Mouse (Mus musculus) CH12.LX (cell line): ENCODE results near the gene Wars2. TPM values are rescaled to one million over a fixed set of nuclear protein-coding genes. Genes with fewer than 3 reads are reported as not detected.

Experiments used
- DNase-seq: peaks from one replicate; pipeline ENCODE4 v3.0.0-alpha.2; 2013; ENCODE audit errors: extremely low read depth
- H3K27ac ChIP-seq: 2 replicates; pipeline ENCODE4 v1.5.1; 2012; ENCODE audit warnings: low read depth, mild to moderate bottlenecking, control low read depth, moderate library complexity; ENCODE audit not compliant: insufficient read depth
- H3K27me3 ChIP-seq: replicated peaks from 2 replicates; pipeline ENCODE3; 2012; ENCODE audit warnings: inconsistent platforms
- H3K36me3 ChIP-seq, 2 experiments: replicated peaks in 1 of 2; 2 replicates each; pipeline versions ENCODE3 to v1.6.1; 2012; ENCODE audit warnings: inconsistent platforms in 1 of 2, low read length in 1 of 2, mild to moderate bottlenecking in 1 of 2, mixed read lengths in 1 of 2, moderate library complexity in 1 of 2; ENCODE audit not compliant: control insufficient read depth in 1 of 2, insufficient read depth in 1 of 2
- H3K4me1 ChIP-seq, 2 experiments: 2 replicates each; pipeline ENCODE4 v1.6.1; 2012; ENCODE audit warnings: inconsistent platforms in 1 of 2, moderate library complexity in 1 of 2; ENCODE audit not compliant: insufficient read depth in 2 of 2, control insufficient read depth in 1 of 2
- H3K4me2 ChIP-seq: 2 replicates; pipeline ENCODE4 v1.6.1; 2012; ENCODE audit warnings: low read depth, mild to moderate bottlenecking, control low read depth; ENCODE audit not compliant: poor library complexity, insufficient read depth, severe bottlenecking
- H3K4me3 ChIP-seq, 3 experiments: fragments of 150-350 bp in 1 of 3; sonication (generic) in 1 of 3; replicated peaks in 1 of 3; 2 replicates each; pipeline versions ENCODE3 to v1.5.1; 2011 to 2012; ENCODE audit warnings: low read depth in 2 of 3, low read length in 2 of 3, mild to moderate bottlenecking in 2 of 3, moderate library complexity in 2 of 3, control low read depth in 1 of 3, improper control_type of control experiment in 1 of 3, inconsistent platforms in 1 of 3, mixed read lengths in 1 of 3; ENCODE audit not compliant: poor library complexity in 1 of 3
- H3K79me2 ChIP-seq: replicated peaks from 2 replicates; pipeline ENCODE4 v1.6.1; 2012; ENCODE audit warnings: mild to moderate bottlenecking, moderate library complexity; ENCODE audit not compliant: control insufficient read depth, poor library complexity, insufficient read depth, severe bottlenecking; ENCODE audit errors: extremely low read depth
- H3K9ac ChIP-seq: 2 replicates; pipeline ENCODE4 v1.6.1; 2012; ENCODE audit warnings: low read depth, mild to moderate bottlenecking, control low read depth, moderate library complexity; ENCODE audit not compliant: insufficient read depth
- H3K9me3 ChIP-seq: replicated peaks from 2 replicates; pipeline ENCODE3; 2012; ENCODE audit warnings: low read length, inconsistent platforms, mixed read lengths
- CTCF ChIP-seq, 2 experiments: IDR thresholded peaks in 1 of 2; conservative IDR thresholded peaks in 1 of 2; 2 replicates each; pipeline ENCODE4 v1.5.1; 2011 to 2012; ENCODE audit warnings: low read depth in 2 of 2, low read length in 2 of 2, improper control_type of control experiment in 1 of 2, inconsistent platforms in 1 of 2, mild to moderate bottlenecking in 1 of 2, moderate library complexity in 1 of 2
- ELF1 ChIP-seq: IDR thresholded peaks from 2 replicates; pipeline ENCODE4 v1.6.1; 2014; ENCODE audit warnings: low read depth, mild to moderate bottlenecking, inconsistent platforms, low read length, improper control_type of control experiment
- EP300 ChIP-seq: IDR thresholded peaks from 2 replicates; pipeline ENCODE4 v1.6.1; 2011; ENCODE audit warnings: low read length, improper control_type of control experiment
- ETS1 ChIP-seq: conservative IDR thresholded peaks from 2 replicates; pipeline ENCODE4 v1.6.1; 2012; ENCODE audit warnings: low read depth, mild to moderate bottlenecking, inconsistent platforms, low read length, improper control_type of control experiment, moderate library complexity
- GABPA ChIP-seq: IDR thresholded peaks from 2 replicates; pipeline ENCODE4 v1.6.1; 2012; ENCODE audit warnings: low read depth, low read length, improper control_type of control experiment, inconsistent platforms; ENCODE audit not compliant: insufficient replicate concordance
- HCFC1 ChIP-seq: IDR thresholded peaks from 2 replicates; pipeline ENCODE4 v1.6.1; 2012; ENCODE audit warnings: low read depth, mild to moderate bottlenecking, inconsistent platforms, low read length, improper control_type of control experiment
- JUND ChIP-seq: conservative IDR thresholded peaks from 2 replicates; pipeline ENCODE4 v1.6.1; 2011; ENCODE audit warnings: low read depth, low read length, improper control_type of control experiment
- MAFK ChIP-seq: IDR thresholded peaks from 2 replicates; pipeline ENCODE4 v1.6.1; 2011; ENCODE audit warnings: low read length, improper control_type of control experiment; ENCODE audit not compliant: insufficient replicate concordance
- MAX ChIP-seq: IDR thresholded peaks from 2 replicates; pipeline ENCODE4 v1.6.1; 2011; ENCODE audit warnings: low read length, improper control_type of control experiment
- PAX5 ChIP-seq: IDR thresholded peaks from 2 replicates; pipeline ENCODE4 v1.6.1; 2012; ENCODE audit warnings: low read length, inconsistent platforms, mixed read lengths
- POLR2AphosphoS2 ChIP-seq: IDR thresholded peaks from 2 replicates; pipeline ENCODE4 v1.6.1; 2011; ENCODE audit warnings: low read depth, low read length, improper control_type of control experiment
- TCF12 ChIP-seq: IDR thresholded peaks from 2 replicates; pipeline ENCODE4 v1.6.1; 2014; ENCODE audit warnings: low read depth, mild to moderate bottlenecking, inconsistent platforms, low read length, improper control_type of control experiment
- UBTF ChIP-seq: IDR thresholded peaks from 2 replicates; pipeline ENCODE4 v1.6.1; 2012; ENCODE audit warnings: low read depth, mild to moderate bottlenecking, inconsistent platforms, low read length, improper control_type of control experiment, moderate library complexity
- ZKSCAN1 ChIP-seq: IDR thresholded peaks from 2 replicates; pipeline ENCODE4 v1.6.1; 2012; ENCODE audit warnings: low read depth, inconsistent platforms, low read length, improper control_type of control experiment, borderline replicate concordance
- ZMIZ1 ChIP-seq: IDR thresholded peaks from 2 replicates; pipeline ENCODE4 v1.6.1; 2012; ENCODE audit warnings: low read depth, mild to moderate bottlenecking, inconsistent platforms, low read length, improper control_type of control experiment
- dilution Hi-C: fragments of 300-500 bp; cut with MboI; formaldehyde crosslinking; loops from 2 replicates; pipeline ENCODE4 v1.14.3; 2020; ENCODE audit warnings: low sequenced_read_pairs; ENCODE audit not compliant: extremely low pct_unique_long_range_greater_than_20kb, extremely low pct_ligation_motif_present
- in situ Hi-C: fragments of 300-500 bp; cut with MboI; formaldehyde crosslinking; loops from 3 replicates; pipeline ENCODE4 v1.14.3; 2019; ENCODE audit warnings: low sequenced_read_pairs, low pct_ligation_motif_present, low pct_unique_long_range_greater_than_20kb, mixed read lengths
- polyA plus RNA-seq: library from polyadenylated mRNA; unstranded; fragments of >175 nt; gene quantifications from 2 replicates; pipeline ENCODE4 v1.2.1, GENCODE M21; 2012; ENCODE audit warnings: low read depth; ENCODE audit not compliant: insufficient read length
- total RNA-seq, 2 experiments: library from RNA; depleted of rRNA; stranded (reverse); fragments of 300-350 nt in 1 of 2; fragments of >200 nt in 1 of 2; gene quantifications; 2 replicates each; pipeline ENCODE4 v1.2.3; 2012 to 2014

Gene Wars2
- total and polyA plus RNA-seq, 3 experiments: 7.1 to 10.2 (median 8.6) TPM

DNA sequence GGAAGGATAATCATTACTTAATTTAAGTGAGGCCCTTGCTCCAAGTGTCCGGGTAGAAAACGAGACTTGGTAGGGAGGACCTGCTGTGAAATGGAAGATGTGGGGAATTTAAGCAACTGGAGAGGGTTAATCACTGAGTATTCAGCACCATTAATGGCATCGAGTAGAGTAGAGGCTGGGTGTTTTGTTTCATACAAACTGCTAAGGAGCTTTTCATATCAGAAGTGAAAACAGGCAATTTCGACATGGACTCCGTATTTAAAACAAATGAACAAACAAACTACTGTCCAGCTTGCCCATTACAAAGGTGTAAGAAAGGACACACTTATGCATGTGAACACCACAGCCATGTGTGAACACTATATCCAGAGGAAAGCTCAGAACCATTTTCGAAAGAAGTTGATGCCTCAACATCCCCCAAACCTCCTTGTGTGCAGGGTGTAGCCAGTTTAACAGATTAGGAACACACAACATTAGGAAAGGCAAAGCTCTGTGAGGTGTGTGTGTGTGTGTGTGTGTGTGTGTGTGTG lies 118.9 kb downstream of the Wars2 start:
- Histone ChIP-seq H3K9me3 (no peaks in the 10 kb centered on the region), H3K4me2 (no peak overlapping the region), H3K9ac (no peak overlapping the region), H3K27ac (no peak overlapping the region), H3K27me3 (no peaks in the 10 kb centered on the region), H3K36me3 (no peaks in the 10 kb centered on the region), H3K4me1 (peaks cover 0 to 17% of the 10 kb centered on the region in 2 experiments; a peak in 2 of 4 replicates), H3K4me3 (no peak overlapping the region), H3K79me2 (no peaks in the 10 kb centered on the region)
- in situ Hi-C loops: no loop called here
- no peak for DNase-seq
- TF ChIP-seq CTCF (conservative IDR thresholded peaks at IDR 0.05 in 1 of 2, IDR thresholded peaks at IDR 0.05 in 1 of 2; ENCODE audit: low read depth in 2 of 2, low read length in 2 of 2): no peak
- no peak for TF ChIP-seq ETS1
- dilution Hi-C loops: no loop called here

DNA sequence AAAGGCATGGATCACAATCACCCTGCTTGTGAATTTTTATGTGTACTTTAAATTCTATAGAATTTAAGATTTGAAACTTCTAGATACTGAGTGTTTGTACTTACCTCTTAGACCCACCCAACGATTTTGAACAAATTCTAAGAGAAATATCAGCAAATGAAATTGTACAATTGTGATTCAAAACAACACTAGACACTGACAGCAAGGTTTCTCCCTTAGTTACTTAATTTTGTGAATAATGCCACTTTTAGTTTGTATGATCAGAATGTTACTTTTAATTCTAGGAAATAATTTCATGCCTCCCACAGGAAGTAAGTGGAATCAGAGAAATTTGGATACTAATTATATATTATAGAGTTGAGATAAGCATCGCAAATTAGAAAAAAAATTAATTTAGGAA lies 119.5 kb downstream of the Wars2 start:
- Histone ChIP-seq H3K9ac (no peak overlapping the region), H3K27me3 (no peaks in the 10 kb centered on the region), H3K4me2 (no peak overlapping the region), H3K79me2 (no peaks in the 10 kb centered on the region), H3K27ac (no peak overlapping the region), H3K36me3 (no peaks in the 10 kb centered on the region), H3K9me3 (no peaks in the 10 kb centered on the region), H3K4me1 (peaks cover 0 to 20% of the 10 kb centered on the region in 2 experiments; a peak in 2 of 4 replicates), H3K4me3 (no peak overlapping the region)
- dilution Hi-C loops: no loop called here
- TF ChIP-seq TCF12 (no peak), GABPA (no peak)
- DNase-seq: no peak
- in situ Hi-C loops: no loop called here

DNA sequence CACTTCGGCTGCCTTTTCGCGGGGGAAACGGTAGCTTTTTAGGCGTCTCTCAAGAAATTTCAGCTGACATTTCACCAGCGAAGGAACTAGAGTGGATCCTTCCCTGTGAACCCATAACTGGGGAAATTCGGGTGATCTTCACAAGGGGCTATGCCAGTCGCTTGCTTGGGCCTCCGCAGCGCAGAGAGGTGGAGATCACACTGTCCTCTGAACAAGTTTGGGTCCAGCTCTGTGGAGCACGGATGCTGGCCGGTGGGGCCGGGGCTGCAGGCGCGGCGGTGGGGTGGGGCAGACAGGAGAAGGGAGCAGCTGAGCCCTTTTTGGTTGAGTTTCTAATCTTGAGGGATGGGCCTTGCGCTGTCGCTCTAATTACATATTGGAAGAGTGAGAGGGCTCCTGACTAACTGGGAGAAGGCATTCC lies 120.5 kb downstream of the Wars2 start:
- H3K4me2 ChIP-seq: no peak overlapping the region
- H3K27me3 ChIP-seq: no peaks in the 10 kb centered on the region
- H3K27ac ChIP-seq: no peak overlapping the region
- no peaks in the 10 kb centered on the region for H3K79me2 ChIP-seq
- TF ChIP-seq UBTF: no peak
- no peak for TF ChIP-seq EP300
- no peak for TF ChIP-seq ZKSCAN1
- TF ChIP-seq JUND: no peak
- TF ChIP-seq PAX5: no peak
- TF ChIP-seq HCFC1: no peak
- TF ChIP-seq MAX: no peak
- TF ChIP-seq ELF1: no peak
- TF ChIP-seq POLR2AphosphoS2: no peak
- TF ChIP-seq ZMIZ1: no peak
- no peak for TF ChIP-seq GABPA
- no peak for TF ChIP-seq MAFK
- TF ChIP-seq, all 38 proteins: peak for 0
- dilution Hi-C loops (no loop called here), in situ Hi-C loops (no loop called here)
- no peaks in the 10 kb centered on the region for H3K36me3 ChIP-seq
- H3K4me3 ChIP-seq: no peak overlapping the region
- H3K4me1 ChIP-seq: peaks cover 0 to 20% of the 10 kb centered on the region in 2 experiments; a peak in 2 of 4 replicates
- H3K9ac ChIP-seq: no peak overlapping the region
- H3K9me3 ChIP-seq: no peaks in the 10 kb centered on the region
- DNase-seq: no peak
